Mouse (Mus musculus) gastrocnemius, postnatal 14 days (tissue): ENCODE results near the gene Rab5c. TPM values are rescaled to one million over a fixed set of nuclear protein-coding genes. Genes with fewer than 3 reads are reported as not detected.
A peak's percentile ranks its signal among the peaks of the same experiment; 100 is the strongest.

ENCODE experiments used
- DNase-seq: peaks from one replicate; pipeline ENCODE4 v3.0.0; 2021; ENCODE audit warnings: mixed read lengths
- intact Hi-C: fragments of 180-260 bp; cut with DNase I; formaldehyde crosslinking; loops from one replicate; pipeline ENCODE4 v1.15.1; 2025; ENCODE audit warnings: low total_unique reads
- long read RNA-seq, 2 experiments: library from polyadenylated mRNA; stranded (forward); transcript quantifications; one replicate each; pipeline ENCODE4 v2.0.0; 2021
- total RNA-seq, 2 experiments: library from RNA; stranded (reverse); gene quantifications; 2 replicates each; pipeline ENCODE4 v1.2.3; 2021

Rab5c gene
- total RNA-seq: 10 to 100 TPM; 49.1 to 49.4 TPM
- long read RNA-seq, experiment 1, transcript Rab5c-202 (6 exons, 1,915 nt): major isoform, 8 of 10 reads
- long read RNA-seq, experiment 1, partial matches to known transcripts: 1 of 10 reads
- long read RNA-seq, experiment 1, other reads (novel, unspliced or antisense): 1 of 10 reads
- long read RNA-seq, experiment 2, partial matches to known transcripts: 0 of 7 reads
- long read RNA-seq, experiment 2, other reads (novel, unspliced or antisense): 3 of 7 reads

- peak; percentile 99 for DNase-seq
- intact Hi-C loops: no loop called here
Observed at GRCm38 (mm10) chr11:100738066-100738604, at the start of gene Rab5c. Gene Rab5c, minus strand, starts transcription at chr11:100738215.

GRCm38 (mm10) chr11:100785774-100786173, 47.8 kb upstream of the Rab5c start:
- intact Hi-C loops: no loop called here
- DNase-seq: no peak

GRCm38 (mm10) chr11:100784286-100784685, 46.3 kb upstream of the Rab5c start:
- no peak for DNase-seq
- intact Hi-C loops: no loop called here

GRCm38 (mm10) chr11:100782568-100782967, 44.6 kb upstream of the Rab5c start:
- no peak for DNase-seq
- intact Hi-C loops: no loop called here

- intact Hi-C loops: no loop called here
- DNase-seq: no peak
Observed at GRCm38 (mm10) chr11:100781763-100782475, 43.9 kb upstream of the Rab5c start.

GRCm38 (mm10) chr11:100780247-100780646, 42.2 kb upstream of the Rab5c start:
- intact Hi-C loops: no loop called here
- no peak for DNase-seq

GRCm38 (mm10) chr11:100778069-100778468, 40.1 kb upstream of the Rab5c start:
- intact Hi-C loops: no loop called here
- DNase-seq: no peak

- DNase-seq: no peak
- intact Hi-C loops: no loop called here
Observed at GRCm38 (mm10) chr11:100775921-100776320, 37.9 kb upstream of the Rab5c start.

GRCm38 (mm10) chr11:100774261-100774660, 36.2 kb upstream of the Rab5c start:
- no peak for DNase-seq
- intact Hi-C loops: no loop called here

- DNase-seq: peak; percentile 85
- intact Hi-C loops: no loop called here
Observed at GRCm38 (mm10) chr11:100770646-100771408, 32.8 kb upstream of the Rab5c start, which contains the start of gene Ghdc. Gene Ghdc, minus strand, starts transcription at chr11:100770957.

GRCm38 (mm10) chr11:100769980-100770379, 32.0 kb upstream of the Rab5c start:
- DNase-seq: no peak
- intact Hi-C loops: no loop called here

GRCm38 (mm10) chr11:100767871-100768270, 29.9 kb upstream of the Rab5c start:
- no peak for DNase-seq
- intact Hi-C loops: no loop called here

- intact Hi-C loops: no loop called here
Observed at GRCm38 (mm10) chr11:100766726-100767125, 28.7 kb upstream of the Rab5c start.

GRCm38 (mm10) chr11:100762831-100763230, 24.8 kb upstream of the Rab5c start, which contains the start of gene Hcrt:
Gene Hcrt, minus strand, starts transcription at chr11:100762931.
- no peak for DNase-seq
- intact Hi-C loops: no loop called here

More at GRCm38 (mm10) chr11:100766726-100767125, 28.7 kb upstream of the Rab5c start:
- no peak for DNase-seq

GRCm38 (mm10) chr11:100761547-100762045, 23.6 kb upstream of the Rab5c start:
- intact Hi-C loops: loop anchor here (2.0 kb wide), 1 partner anchor 47 kb away; no protein-coding TSS in a partner anchor
- DNase-seq: peak; percentile 89

- peak; percentile 46 for DNase-seq
- intact Hi-C loops: loop anchor here (2.0 kb wide), 1 partner anchor 45 kb away; no protein-coding TSS in a partner anchor
Observed at GRCm38 (mm10) chr11:100759611-100760233, 21.7 kb upstream of the Rab5c start, which contains the start of gene Kcnh4. Gene Kcnh4, minus strand, starts transcription at chr11:100759942.

- DNase-seq: peak; percentile 48
- intact Hi-C loops: no loop called here
Observed at GRCm38 (mm10) chr11:100758707-100759610, 20.9 kb upstream of the Rab5c start.

- no peak for DNase-seq
- intact Hi-C loops: no loop called here
Observed at GRCm38 (mm10) chr11:100757566-100757965, 19.6 kb upstream of the Rab5c start.
